Mouse (Mus musculus) heart, postnatal 0 days (tissue): ENCODE measurements around the gene Sapcd2. TPM values are rescaled to one million over a fixed set of nuclear protein-coding genes. Genes with fewer than 3 reads are reported as not detected.
"Not testable (repeated sequence)": the region's sequence is repeated elsewhere in the genome, so short reads cannot be mapped to it uniquely, and the experiment has no call there.

Source experiments
- ATAC-seq: fragments of 200-750 bp; cut with Nextera tagmentation; 2 replicates; pipeline ENCODE4 v1.8.0; 2017; ENCODE audit warnings: low read depth, moderate number of reproducible peaks, moderate library complexity; ENCODE audit not compliant: insufficient read depth
- DNase-seq: peaks from one replicate; pipeline ENCODE4 v3.0.0-alpha.2; 2016; ENCODE audit warnings: low spot score
- H3K27ac ChIP-seq: fragments of 300-500 bp; sonication (generic); 2 replicates; pipeline ENCODE4 v1.5.1; 2014; ENCODE audit warnings: low read depth, mild to moderate bottlenecking
- H3K27me3 ChIP-seq: fragments of 300-500 bp; sonication (generic); 2 replicates; pipeline ENCODE4 v1.6.1; 2014; ENCODE audit warnings: low read length, mixed read lengths; ENCODE audit not compliant: control insufficient read depth, insufficient read depth
- H3K36me3 ChIP-seq: fragments of 300-500 bp; sonication (generic); replicated peaks from 2 replicates; pipeline ENCODE4 v1.6.1; 2014; ENCODE audit warnings: low read length, mixed read lengths; ENCODE audit not compliant: control insufficient read depth, insufficient read depth
- H3K4me1 ChIP-seq: fragments of 300-500 bp; sonication (generic); 2 replicates; pipeline ENCODE4 v1.6.1; 2014; ENCODE audit warnings: antibody characterized with exemption; ENCODE audit not compliant: control insufficient read depth, insufficient read depth
- H3K4me2 ChIP-seq: fragments of 300-500 bp; sonication (generic); 2 replicates; pipeline ENCODE4 v1.6.1; 2014; ENCODE audit warnings: low read depth, mild to moderate bottlenecking, low read length, moderate library complexity
- H3K4me3 ChIP-seq: fragments of 300-500 bp; sonication (generic); 2 replicates; pipeline ENCODE4 v1.5.1; 2014; ENCODE audit warnings: low read depth, low read length
- H3K9ac ChIP-seq: fragments of 300-500 bp; sonication (generic); replicated peaks from 2 replicates; pipeline ENCODE4 v1.6.1; 2014; ENCODE audit warnings: low read depth, low read length, mixed read lengths
- H3K9me3 ChIP-seq: fragments of 300-500 bp; sonication (generic); replicated peaks from 2 replicates; pipeline ENCODE4 v1.6.1; 2016; ENCODE audit warnings: low read length; ENCODE audit not compliant: control insufficient read depth
- CTCF ChIP-seq: IDR thresholded peaks from 2 replicates; pipeline ENCODE4 v1.5.1; 2016; ENCODE audit warnings: antibody characterized with exemption, control low read depth, low read depth
- EP300 ChIP-seq: IDR thresholded peaks from 2 replicates; pipeline ENCODE4 v1.6.1; 2016; ENCODE audit warnings: antibody characterized with exemption, low read depth
- WGBS: fragments of 180-500 bp; shearing (Covaris S2); extraction: QIAGEN DNeasy Blood & Tissue Kit; methylation state at CpG from one replicate; pipeline ENCODE4 v1.1.7; 2014; 5-methylcytosine and 5-hydroxymethylcytosine counted together
- polyA plus RNA-seq: library from polyadenylated mRNA; unstranded; fragments of >200 nt; fragmentation: Nextera tagmentation; extraction: Ambion mirVana; gene quantifications from 2 replicates; pipeline ENCODE4 v1.2.1, GENCODE M21; 2015
- total RNA-seq: library from RNA; depleted of rRNA; stranded (reverse); fragments of >200 nt; gene quantifications from 2 replicates; pipeline ENCODE4 v1.2.3, GENCODE M21; 2014; ENCODE audit warnings: low replicate concordance

The Sapcd2 gene
- total and polyA plus RNA-seq, 2 experiments from 2014 or later: 5.6 to 14.0 TPM

- ATAC-seq (no peak), DNase-seq (peak; percentile 66)
- H3K27me3 ChIP-seq: peaks cover 74% of the 10 kb centered on the region
- H3K4me1 ChIP-seq: no peaks in the 10 kb centered on the region
- peak overlapping the region; percentile 52 for H3K4me3 ChIP-seq
- peak; percentile 74 for TF ChIP-seq CTCF
- TF ChIP-seq EP300: no peak
- H3K27ac ChIP-seq: no peak overlapping the region
- H3K4me2 ChIP-seq: peak overlapping the region; percentile 65
- no peaks in the 10 kb centered on the region for H3K9me3 ChIP-seq
- H3K9ac ChIP-seq: no peak overlapping the region
- H3K36me3 ChIP-seq: no peaks in the 10 kb centered on the region
- WGBS: 2% methylated on average over 13 of the region's 13 CpGs
Observed at GRCm38 (mm10) chr2:25402377-25402971, 30.4 kb downstream of the Sapcd2 start.

- H3K27me3 ChIP-seq: peaks cover 68% of the 10 kb centered on the region
- H3K4me1 ChIP-seq: no peaks in the 10 kb centered on the region
- TF ChIP-seq CTCF: no peak
- no peak for TF ChIP-seq EP300
- no peak overlapping the region for H3K27ac ChIP-seq
- H3K4me2 ChIP-seq: peak overlapping the region; percentile 65
- peak overlapping the region; percentile 52 for H3K9ac ChIP-seq
- H3K4me3 ChIP-seq: peak overlapping the region; percentile 52
- 2% methylated on average over 50 of the region's 54 CpGs for WGBS
- ATAC-seq (peak; percentile 47; the same call in 1 of the 2 replicates), DNase-seq (no peak)
- H3K36me3 ChIP-seq: no peaks in the 10 kb centered on the region
- H3K9me3 ChIP-seq: no peaks in the 10 kb centered on the region
Observed at GRCm38 (mm10) chr2:25402972-25403601, 31.0 kb downstream of the Sapcd2 start.

GRCm38 (mm10) chr2:25403994-25404393 lies 31.9 kb downstream of the Sapcd2 start:
- H3K4me2 ChIP-seq: peak overlapping the region; percentile 65; the same call in 1 of the 2 replicates
- no peaks in the 10 kb centered on the region for H3K36me3 ChIP-seq
- no peak overlapping the region for H3K4me3 ChIP-seq
- H3K9ac ChIP-seq: no peak overlapping the region
- peaks cover 58% of the 10 kb centered on the region for H3K27me3 ChIP-seq
- H3K4me1 ChIP-seq: no peaks in the 10 kb centered on the region
- WGBS: 75% methylated on average over 4 of the region's 4 CpGs
- DNase-seq (no peak), ATAC-seq (no peak)
- TF ChIP-seq EP300 (no peak), CTCF (no peak)
- H3K9me3 ChIP-seq: no peaks in the 10 kb centered on the region
- H3K27ac ChIP-seq: no peak overlapping the region

- Histone ChIP-seq H3K27ac (no peak overlapping the region), H3K4me1 (no peaks in the 10 kb centered on the region), H3K9ac (no peak overlapping the region), H3K27me3 (peaks cover 9% of the 10 kb centered on the region), H3K36me3 (0 out of 2 replicates have a peak, but pooled peaks cover 7% of the 10 kb centered on the region), H3K4me3 (no peak overlapping the region), H3K9me3 (no peaks in the 10 kb centered on the region), H3K4me2 (no peak overlapping the region)
- DNase-seq (no peak), ATAC-seq (no peak)
- WGBS: 73% methylated on average over 10 of the region's 10 CpGs
- no peak for TF ChIP-seq CTCF
- TF ChIP-seq EP300: no peak
Observed at GRCm38 (mm10) chr2:25408908-25409307, 36.8 kb downstream of the Sapcd2 start.

GRCm38 (mm10) chr2:25413436-25413835 lies 41.3 kb downstream of the Sapcd2 start:
- H3K27ac ChIP-seq, DNase-seq, H3K9ac ChIP-seq, H3K4me1 ChIP-seq, H3K4me3 ChIP-seq, ATAC-seq, H3K36me3 ChIP-seq, H3K9me3 ChIP-seq, H3K4me2 ChIP-seq, H3K27me3 ChIP-seq: not testable (repeated sequence)

- no peak overlapping the region for H3K4me2 ChIP-seq
- ATAC-seq (no peak), DNase-seq (no peak)
- no peaks in the 10 kb centered on the region for H3K4me1 ChIP-seq
- no peaks in the 10 kb centered on the region for H3K36me3 ChIP-seq
- no peak for TF ChIP-seq EP300
- no peak for TF ChIP-seq CTCF
- no peak overlapping the region for H3K4me3 ChIP-seq
- H3K27me3 ChIP-seq: 0 out of 2 replicates have a peak, but pooled peaks cover under 1% of the 10 kb centered on the region
- H3K9me3 ChIP-seq: no peaks in the 10 kb centered on the region
- no peak overlapping the region for H3K9ac ChIP-seq
- 38% methylated on average over 3 of the region's 3 CpGs for WGBS
- no peak overlapping the region for H3K27ac ChIP-seq
Observed at GRCm38 (mm10) chr2:25417426-25417825, 45.3 kb downstream of the Sapcd2 start.
